Mouse (Mus musculus) spleen, adult 2 months (tissue): ENCODE results near the gene Pfdn4. TPM values are rescaled to one million over a fixed set of nuclear protein-coding genes. Genes with fewer than 3 reads are reported as not detected.

ENCODE experiments used
- DNase-seq, 2 experiments: peaks; one replicate each; pipeline versions ENCODE4 v3.0.0 to v3.0.0-alpha.2; 2012 to 2021; ENCODE audit warnings: low spot score in 2 of 2, low read depth in 1 of 2
- H3K27ac ChIP-seq: fragments of 200-500 bp; 2 replicates; pipeline ENCODE4 v1.5.1; 2012; ENCODE audit warnings: low read length, inconsistent platforms; ENCODE audit not compliant: insufficient read depth
- H3K27me3 ChIP-seq: fragments of 200-500 bp; 2 replicates; pipeline ENCODE4 v1.6.1; 2012; ENCODE audit warnings: mild to moderate bottlenecking, moderate library complexity, low read length, inconsistent platforms; ENCODE audit not compliant: control insufficient read depth, insufficient read depth
- H3K36me3 ChIP-seq: fragments of 200-500 bp; 2 replicates; pipeline ENCODE4 v1.6.1; 2012; ENCODE audit warnings: mild to moderate bottlenecking, low read length, inconsistent platforms; ENCODE audit not compliant: control insufficient read depth, insufficient read depth
- H3K4me1 ChIP-seq: fragments of 200-500 bp; 2 replicates; pipeline ENCODE4 v1.6.1; 2011; ENCODE audit warnings: inconsistent platforms; ENCODE audit not compliant: control insufficient read depth, insufficient read depth, insufficient read length
- H3K4me3 ChIP-seq: fragments of 200-500 bp; 2 replicates; pipeline ENCODE4 v1.5.1; 2011; ENCODE audit warnings: mild to moderate bottlenecking, inconsistent platforms; ENCODE audit not compliant: insufficient read depth, insufficient read length; ENCODE audit errors: extremely low read depth
- CTCF ChIP-seq: fragments of 200-500 bp; IDR thresholded peaks from 2 replicates; pipeline ENCODE4 v1.5.1; 2011; ENCODE audit warnings: mild to moderate bottlenecking, inconsistent platforms; ENCODE audit not compliant: insufficient read depth, insufficient read length, insufficient replicate concordance; ENCODE audit errors: extremely low read depth
- POLR2A ChIP-seq: fragments of 200-500 bp; IDR thresholded peaks from 2 replicates; pipeline ENCODE4 v1.6.1; 2011; ENCODE audit warnings: low read depth, low read length, inconsistent platforms
- WGBS: fragments of 180-500 bp; shearing (Covaris S2); methylation state at CpG from one replicate; pipeline ENCODE4 v1.1.7; 2018; 5-methylcytosine and 5-hydroxymethylcytosine counted together
- polyA plus RNA-seq: library from polyadenylated mRNA; depleted of rRNA; stranded (reverse); fragments of >200 nt; gene quantifications from 2 replicates; pipeline ENCODE4 v1.2.3, GENCODE M21; 2012

The Pfdn4 gene
- polyA plus RNA-seq, 1 experiment: 3.0 TPM

- Histone ChIP-seq H3K36me3 (peaks cover 4% of the 10 kb centered on the region; the same call in 1 of the 2 replicates), H3K4me1 (peaks cover 7% of the 10 kb centered on the region; the same call in 1 of the 2 replicates), H3K27me3 (no peaks in the 10 kb centered on the region), H3K4me3 (peak overlapping the region; percentile 95), H3K27ac (peak overlapping the region; percentile 85)
- peak; percentile 20; the same call in 1 of the 2 replicates for TF ChIP-seq POLR2A
- peak; percentile 98 for TF ChIP-seq CTCF
- DNase-seq: peak; percentile 78 to 81
- WGBS: under 1% methylated on average over 63 of the region's 69 CpGs
These were observed 15.1 kb downstream of the Pfdn4 start for GRCm38 (mm10) chr2:170511073-170511891.

DNA sequence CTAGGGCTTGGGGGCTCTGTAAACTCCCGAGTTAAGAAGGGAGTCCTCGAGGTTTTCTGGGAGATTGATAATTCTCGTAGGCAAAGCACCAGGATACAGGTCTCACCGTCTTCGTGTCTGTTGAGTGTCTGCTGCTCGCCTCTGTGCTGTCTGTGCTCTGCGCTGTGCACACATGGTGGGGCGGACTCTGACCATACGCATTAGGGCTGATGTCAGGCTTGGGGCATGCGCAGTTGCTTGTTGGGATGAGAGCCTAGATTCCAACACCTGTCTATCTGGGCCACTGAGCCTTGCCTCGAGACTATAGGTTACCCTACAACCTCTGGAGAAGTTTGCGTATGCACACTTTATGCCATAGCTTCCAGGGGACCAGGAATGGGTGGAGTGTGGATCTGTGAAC is 17.5 kb downstream of the Pfdn4 start:
- Histone ChIP-seq H3K4me1 (peaks cover 7% of the 10 kb centered on the region; the same call in 1 of the 2 replicates), H3K4me3 (no peak overlapping the region), H3K27ac (no peak overlapping the region), H3K27me3 (no peaks in the 10 kb centered on the region), H3K36me3 (peaks cover 18% of the 10 kb centered on the region)
- no peak for DNase-seq
- TF ChIP-seq CTCF: no peak
- 93% methylated on average over 12 of the region's 12 CpGs for WGBS

- H3K36me3 ChIP-seq: peaks cover 23% of the 10 kb centered on the region
- no peak overlapping the region for H3K4me3 ChIP-seq
- DNase-seq: no peak
- H3K4me1 ChIP-seq: no peaks in the 10 kb centered on the region
- no peak overlapping the region for H3K27ac ChIP-seq
- 17% methylated on average over 7 of the region's 7 CpGs for WGBS
- no peaks in the 10 kb centered on the region for H3K27me3 ChIP-seq
- TF ChIP-seq POLR2A: no peak
- TF ChIP-seq CTCF: peak; percentile 32; the same call in 1 of the 2 replicates
These were observed 24.2 kb downstream of the Pfdn4 start for GRCm38 (mm10) chr2:170520321-170520971.

DNA sequence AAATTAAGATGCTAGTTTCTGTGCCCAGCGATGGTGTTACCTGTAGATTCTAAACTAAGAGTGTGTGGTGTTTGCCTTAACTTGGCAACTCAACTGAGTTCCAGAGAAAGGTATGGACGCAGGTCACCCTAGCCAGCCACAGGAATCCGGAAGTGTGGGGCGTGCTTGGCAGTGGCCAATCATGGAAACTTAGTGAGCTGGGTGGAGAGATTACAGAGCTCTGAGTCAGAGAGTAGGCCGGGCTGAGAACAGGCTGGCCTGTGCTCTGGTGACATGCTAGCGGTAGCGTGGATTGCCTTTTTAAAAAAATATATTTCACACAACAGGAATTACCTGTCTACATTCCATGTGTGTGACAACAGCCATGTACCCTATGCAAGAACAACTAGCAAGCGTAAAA is 30.3 kb downstream of the Pfdn4 start:
- TF ChIP-seq POLR2A (no peak), CTCF (no peak)
- H3K4me3 ChIP-seq: no peak overlapping the region
- no peak for DNase-seq
- 89% methylated on average over 8 of the region's 8 CpGs for WGBS
- H3K27me3 ChIP-seq: no peaks in the 10 kb centered on the region
- H3K36me3 ChIP-seq: no peaks in the 10 kb centered on the region
- no peaks in the 10 kb centered on the region for H3K4me1 ChIP-seq
- H3K27ac ChIP-seq: no peak overlapping the region

DNA sequence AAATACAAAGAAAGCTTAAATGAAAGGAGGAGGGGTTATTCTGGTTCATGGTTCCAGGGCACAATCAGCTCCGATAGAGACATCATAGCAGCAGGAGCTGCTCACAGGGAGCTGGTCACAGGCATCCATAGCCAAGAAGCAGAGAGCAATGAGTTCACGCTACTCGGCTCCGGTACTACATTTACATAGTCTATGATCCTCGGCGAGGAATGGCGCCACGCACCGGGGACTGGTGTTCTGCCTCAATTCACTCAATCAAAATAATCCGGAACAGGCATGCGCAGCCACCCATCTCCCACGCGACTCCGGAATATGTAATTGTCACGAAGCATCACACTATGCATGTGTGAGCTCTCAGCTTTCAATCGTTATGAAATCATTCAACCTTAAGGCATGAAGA is 31.8 kb downstream of the Pfdn4 start:
- no peak for DNase-seq
- H3K27me3 ChIP-seq: no peaks in the 10 kb centered on the region
- no peaks in the 10 kb centered on the region for H3K4me1 ChIP-seq
- TF ChIP-seq POLR2A (no peak), CTCF (no peak)
- H3K36me3 ChIP-seq: no peaks in the 10 kb centered on the region
- H3K4me3 ChIP-seq: no peak overlapping the region
- H3K27ac ChIP-seq: no peak overlapping the region
- WGBS: 92% methylated on average over 16 of the region's 16 CpGs

DNA sequence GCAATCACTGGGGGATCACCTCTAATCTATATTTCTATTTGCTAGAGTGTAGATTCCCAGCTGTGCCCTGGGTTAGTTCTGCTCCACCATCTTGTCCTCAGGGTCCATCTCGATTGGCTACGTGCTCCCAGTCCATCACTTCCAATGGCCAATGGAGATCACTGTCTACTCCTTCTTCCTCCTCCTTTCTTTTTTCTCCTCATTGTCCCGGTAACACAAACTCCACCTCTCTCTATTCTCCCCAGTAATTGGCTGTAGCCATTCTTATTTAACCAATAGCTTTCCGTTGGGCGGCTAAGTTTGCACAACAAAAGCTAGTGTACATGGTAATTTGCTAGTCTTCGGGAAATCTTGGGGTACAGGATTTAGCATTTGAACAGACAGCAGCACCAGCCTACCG is 33.5 kb downstream of the Pfdn4 start:
- DNase-seq: no peak
- no peaks in the 10 kb centered on the region for H3K36me3 ChIP-seq
- no peak overlapping the region for H3K27ac ChIP-seq
- H3K4me3 ChIP-seq: no peak overlapping the region
- no peaks in the 10 kb centered on the region for H3K4me1 ChIP-seq
- no peak for TF ChIP-seq POLR2A
- no peak for TF ChIP-seq CTCF
- WGBS: 90% methylated on average over 7 of the region's 7 CpGs
- no peaks in the 10 kb centered on the region for H3K27me3 ChIP-seq

- Histone ChIP-seq H3K36me3 (no peaks in the 10 kb centered on the region), H3K27ac (no peak overlapping the region), H3K4me1 (no peaks in the 10 kb centered on the region), H3K4me3 (no peak overlapping the region), H3K27me3 (no peaks in the 10 kb centered on the region)
- TF ChIP-seq POLR2A (no peak), CTCF (no peak)
- WGBS: 84% methylated on average over 3 of the region's 3 CpGs
- DNase-seq: no peak
These were observed 34.0 kb downstream of the Pfdn4 start for GRCm38 (mm10) chr2:170530256-170530655.
